Mouse (Mus musculus): ENCODE results near the gene 1700020L24Rik. TPM values are rescaled to one million over a fixed set of nuclear protein-coding genes. Genes with fewer than 3 reads are reported as not detected.

1700020L24Rik gene
- polyA plus RNA-seq, 2 experiments: 0.33 to 0.57 TPM

DNA sequence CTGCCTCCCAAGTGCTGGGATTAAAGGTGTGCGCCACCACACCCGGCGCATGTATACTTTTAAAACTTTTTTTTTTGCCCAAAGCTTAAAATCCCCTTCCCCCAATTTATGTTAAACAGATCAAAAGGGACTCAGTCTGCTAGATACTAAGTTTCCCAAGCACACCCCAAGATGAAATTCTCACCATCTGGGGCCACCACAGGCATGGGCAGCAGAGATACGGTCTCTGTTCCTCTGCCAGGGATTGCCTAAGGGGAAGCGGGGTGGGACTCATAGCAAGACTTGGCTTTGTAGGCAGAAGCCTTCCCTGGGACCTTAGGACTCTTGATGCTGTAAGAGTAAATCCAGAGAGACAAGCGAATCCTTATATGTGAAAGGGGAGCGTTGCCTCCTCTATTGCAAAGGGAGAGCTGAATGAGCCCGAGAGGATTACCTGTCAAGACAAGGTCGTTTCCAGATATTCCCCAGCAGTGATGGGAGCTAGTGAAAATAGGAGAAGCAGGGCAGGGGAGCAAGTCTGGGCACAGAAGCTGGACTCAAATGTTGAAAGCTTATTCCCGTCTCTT is 24.1 kb downstream of the 1700020L24Rik start:
- peak overlapping the region; percentile 92; the same call in 1 of the 2 replicates for H3K4me2 ChIP-seq (replicated peaks; ENCODE audit: low read depth, low read length, severe bottlenecking)
- no peak for TF ChIP-seq POLR2A (IDR thresholded peaks at IDR 0.05; ENCODE audit: borderline replicate concordance, extremely low read depth, insufficient read depth, insufficient read length)
- H3K4me3 ChIP-seq (replicated peaks; ENCODE audit: low read length): peak overlapping the region; percentile 53; the same call in 1 of the 2 replicates
- DNase-seq (ENCODE audit: low spot score): no peak
- WGBS: 72% methylated on average over 10 of the region's 10 CpGs
- H3K27me3 ChIP-seq (ENCODE audit: control insufficient read depth, insufficient read depth, low read length): peaks cover 8% of the 10 kb centered on the region; the same call in 1 of the 2 replicates
- no peak for ATAC-seq (ENCODE audit: low FRiP score, low read depth)
- no peak overlapping the region for H3K9ac ChIP-seq (ENCODE audit: low read depth, low read length, severe bottlenecking)
- H3K27ac ChIP-seq (replicated peaks; ENCODE audit: low read depth, low read length): no peak overlapping the region
- H3K9me3 ChIP-seq (ENCODE audit: control insufficient read depth, low read length): no peaks in the 10 kb centered on the region
- H3K36me3 ChIP-seq (ENCODE audit: control insufficient read depth, insufficient read depth, low read length): no peaks in the 10 kb centered on the region
- peaks cover 12% of the 10 kb centered on the region; the same call in 1 of the 2 replicates for H3K4me1 ChIP-seq (ENCODE audit: control insufficient read depth, insufficient read depth, low read length)

DNA sequence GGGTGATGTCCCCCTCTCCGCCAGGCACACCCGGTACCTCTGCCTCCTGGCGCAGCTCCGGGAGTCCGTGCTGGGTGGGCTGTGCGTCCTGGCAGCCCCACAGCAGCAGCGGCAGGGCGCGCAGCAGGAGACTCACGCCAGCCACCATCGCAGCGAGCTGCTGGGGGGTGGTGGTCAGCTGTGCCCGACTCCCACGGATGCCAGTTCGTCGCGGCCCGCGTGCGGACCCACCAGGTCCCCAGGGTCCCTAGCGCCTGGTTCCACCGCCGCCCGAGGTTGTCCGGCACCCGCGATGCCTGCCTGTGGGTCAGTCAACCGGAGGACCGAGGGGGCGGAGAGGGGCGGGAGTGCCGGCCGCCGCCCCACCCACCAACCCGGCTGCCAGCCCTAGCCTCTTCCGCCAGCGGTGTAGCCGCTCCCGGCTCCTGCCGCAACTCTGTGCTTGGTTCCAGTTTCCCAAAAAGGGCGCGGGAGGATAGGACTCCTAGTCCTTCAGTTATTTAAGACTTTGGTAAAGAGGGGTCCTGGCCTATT is 25.3 kb downstream of the 1700020L24Rik start, which contains the start of gene Mmp28:
TSS of gene Mmp28 (minus strand) at position 361 of the 534 bp plus-strand sequence.
- no peaks in the 10 kb centered on the region for H3K9me3 ChIP-seq (ENCODE audit: control insufficient read depth, low read length)
- no peak for DNase-seq (ENCODE audit: low spot score)
- H3K9ac ChIP-seq (ENCODE audit: low read depth, low read length, severe bottlenecking): peak within 1 kb of the TSS; percentile 56
- TF ChIP-seq POLR2A (IDR thresholded peaks at IDR 0.05; ENCODE audit: borderline replicate concordance, extremely low read depth, insufficient read depth, insufficient read length): no peak
- H3K4me2 ChIP-seq (replicated peaks; ENCODE audit: low read depth, low read length, severe bottlenecking): peak within 1 kb of the TSS; percentile 92
- H3K36me3 ChIP-seq (ENCODE audit: control insufficient read depth, insufficient read depth, low read length): no peaks in the 10 kb centered on the region
- peaks cover 8% of the 10 kb centered on the region; the same call in 1 of the 2 replicates for H3K27me3 ChIP-seq (ENCODE audit: control insufficient read depth, insufficient read depth, low read length)
- peaks cover 15% of the 10 kb centered on the region for H3K4me1 ChIP-seq (ENCODE audit: control insufficient read depth, insufficient read depth, low read length)
- no peak within 1 kb of the TSS for H3K27ac ChIP-seq (replicated peaks; ENCODE audit: low read depth, low read length)
- peak within 1 kb of the TSS; percentile 53 for H3K4me3 ChIP-seq (replicated peaks; ENCODE audit: low read length)
- WGBS: 1% methylated on average over 26 of the region's 42 CpGs
- ATAC-seq (ENCODE audit: low FRiP score, low read depth): no peak

DNA sequence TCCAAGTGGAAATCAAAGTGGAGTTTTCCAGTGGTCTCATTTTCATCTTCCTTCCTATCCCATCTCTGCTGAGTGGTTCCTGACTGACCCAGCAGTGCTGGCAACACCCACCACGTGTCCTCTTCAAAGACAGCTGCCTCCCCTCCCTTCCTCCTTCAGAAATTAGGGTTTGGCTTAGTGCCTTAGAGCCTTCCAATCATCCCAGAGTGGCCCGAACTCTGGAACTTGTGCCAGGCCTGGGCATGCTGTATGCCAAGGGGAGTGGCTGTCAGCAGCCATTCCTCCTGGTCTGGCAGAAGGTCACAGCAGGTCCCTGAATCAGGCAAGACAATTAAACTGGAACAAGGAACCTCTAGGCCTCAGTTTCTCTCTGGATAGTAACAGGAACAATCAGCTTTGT is 28.5 kb downstream of the 1700020L24Rik start:
- DNase-seq (ENCODE audit: low spot score): no peak
- WGBS: 32% methylated on average over 2 of the region's 2 CpGs
- H3K27ac ChIP-seq (replicated peaks; ENCODE audit: low read depth, low read length): no peak overlapping the region

DNA sequence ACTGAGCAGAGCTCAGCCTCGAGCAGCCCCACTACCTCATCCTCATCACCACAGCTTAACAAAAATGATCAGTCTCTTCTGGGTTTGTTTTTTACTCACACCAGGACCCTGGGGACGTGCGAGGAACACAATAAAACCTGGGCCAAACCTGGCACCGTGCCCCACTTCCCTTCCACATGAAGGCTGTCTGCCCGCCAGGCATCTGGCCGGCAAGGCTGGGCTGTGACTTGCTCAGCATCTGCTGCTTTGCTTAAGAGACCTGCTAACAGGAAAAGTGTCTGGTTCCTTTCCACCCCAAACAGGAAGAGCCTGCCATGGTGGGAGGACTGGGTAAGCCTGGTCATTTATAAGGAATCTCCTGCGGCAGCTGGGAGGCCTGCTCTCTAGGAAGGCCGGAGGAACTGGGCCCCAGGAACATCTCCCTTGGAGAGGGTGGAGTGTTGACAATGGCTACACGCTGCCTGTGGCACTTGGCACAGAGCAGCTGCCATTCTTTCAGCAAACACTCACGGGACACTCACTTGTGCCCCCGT is 29.7 kb downstream of the 1700020L24Rik start:
- no peak overlapping the region for H3K27ac ChIP-seq (replicated peaks; ENCODE audit: low read depth, low read length)
- whole genome bisulfite sequencing: 28% methylated on average over 11 of the region's 11 CpGs
- peak overlapping the region; percentile 8; the same call in 1 of the 2 replicates for H3K9ac ChIP-seq (ENCODE audit: low read depth, low read length, severe bottlenecking)
- peaks cover 17% of the 10 kb centered on the region for H3K4me1 ChIP-seq (ENCODE audit: control insufficient read depth, insufficient read depth, low read length)
- ATAC-seq (ENCODE audit: low FRiP score, low read depth) (peak; percentile 41; the same call in 1 of the 2 replicates), DNase-seq (ENCODE audit: low spot score) (peak; percentile 48)
- no peak for TF ChIP-seq POLR2A (IDR thresholded peaks at IDR 0.05; ENCODE audit: borderline replicate concordance, extremely low read depth, insufficient read depth, insufficient read length)
- no peaks in the 10 kb centered on the region for H3K36me3 ChIP-seq (ENCODE audit: control insufficient read depth, insufficient read depth, low read length)
- 0 out of 2 replicates have a peak, but pooled peaks cover under 1% of the 10 kb centered on the region for H3K27me3 ChIP-seq (ENCODE audit: control insufficient read depth, insufficient read depth, low read length)
- no peaks in the 10 kb centered on the region for H3K9me3 ChIP-seq (ENCODE audit: control insufficient read depth, low read length)
- H3K4me2 ChIP-seq (replicated peaks; ENCODE audit: low read depth, low read length, severe bottlenecking): no peak overlapping the region
- no peak overlapping the region for H3K4me3 ChIP-seq (replicated peaks; ENCODE audit: low read length)

More for the DNA sequence above, 28.5 kb downstream of the 1700020L24Rik start:
- Histone ChIP-seq H3K27me3 (ENCODE audit: control insufficient read depth, insufficient read depth, low read length) (peaks cover 8% of the 10 kb centered on the region; the same call in 1 of the 2 replicates), H3K36me3 (ENCODE audit: control insufficient read depth, insufficient read depth, low read length) (no peaks in the 10 kb centered on the region), H3K9ac (ENCODE audit: low read depth, low read length, severe bottlenecking) (no peak overlapping the region), H3K9me3 (ENCODE audit: control insufficient read depth, low read length) (no peaks in the 10 kb centered on the region), H3K4me2 (replicated peaks; ENCODE audit: low read depth, low read length, severe bottlenecking) (no peak overlapping the region), H3K4me3 (replicated peaks; ENCODE audit: low read length) (no peak overlapping the region), H3K4me1 (ENCODE audit: control insufficient read depth, insufficient read depth, low read length) (peaks cover 13% of the 10 kb centered on the region)
- ATAC-seq (ENCODE audit: low FRiP score, low read depth): no peak
- TF ChIP-seq POLR2A (IDR thresholded peaks at IDR 0.05; ENCODE audit: borderline replicate concordance, extremely low read depth, insufficient read depth, insufficient read length): no peak

DNA sequence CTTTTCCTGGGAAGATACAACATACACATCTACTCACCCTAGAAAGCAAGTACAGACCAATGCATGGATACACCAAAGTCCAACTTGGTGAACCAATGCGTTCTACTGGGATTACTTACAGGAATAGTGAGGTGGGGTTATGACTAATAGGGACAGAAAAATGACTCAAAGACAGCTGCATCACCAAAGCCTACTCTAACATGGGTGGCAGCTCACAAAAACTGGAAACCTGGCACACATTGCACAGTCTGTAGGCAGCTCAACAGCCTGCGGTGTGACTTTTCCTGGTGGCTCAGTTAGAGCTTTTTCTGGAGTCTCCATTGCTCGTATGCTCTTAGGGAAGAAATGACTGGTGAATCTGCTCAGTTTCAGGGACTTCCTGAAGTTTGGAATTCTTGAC is 31.3 kb downstream of the 1700020L24Rik start:
- no peak overlapping the region for H3K9ac ChIP-seq (ENCODE audit: low read depth, low read length, severe bottlenecking)

More for the DNA sequence above, 31.3 kb downstream of the 1700020L24Rik start:
- no peak for TF ChIP-seq POLR2A (IDR thresholded peaks at IDR 0.05; ENCODE audit: borderline replicate concordance, extremely low read depth, insufficient read depth, insufficient read length)
- H3K9me3 ChIP-seq (ENCODE audit: control insufficient read depth, low read length): no peaks in the 10 kb centered on the region
- H3K4me3 ChIP-seq (replicated peaks; ENCODE audit: low read length): no peak overlapping the region
- DNase-seq (ENCODE audit: low spot score) (no peak), ATAC-seq (ENCODE audit: low FRiP score, low read depth) (no peak)
- 90% methylated on average over 3 of the region's 3 CpGs for WGBS
- no peaks in the 10 kb centered on the region for H3K27me3 ChIP-seq (ENCODE audit: control insufficient read depth, insufficient read depth, low read length)
- H3K27ac ChIP-seq (replicated peaks; ENCODE audit: low read depth, low read length): no peak overlapping the region
- no peak overlapping the region for H3K4me2 ChIP-seq (replicated peaks; ENCODE audit: low read depth, low read length, severe bottlenecking)
- no peaks in the 10 kb centered on the region for H3K36me3 ChIP-seq (ENCODE audit: control insufficient read depth, insufficient read depth, low read length)
- H3K4me1 ChIP-seq (ENCODE audit: control insufficient read depth, insufficient read depth, low read length): peaks cover 15% of the 10 kb centered on the region
